Mouse (Mus musculus) midbrain, postnatal 0 days (tissue): ENCODE results near the gene Arel1. TPM values are rescaled to one million over a fixed set of nuclear protein-coding genes. Genes with fewer than 3 reads are reported as not detected.

ENCODE experiments used
- ATAC-seq: fragments of 200-750 bp; cut with Nextera tagmentation; 2 replicates; pipeline ENCODE4 v1.8.0; 2017; ENCODE audit warnings: moderate number of reproducible peaks, mild to moderate bottlenecking, moderate TSS enrichment, moderate library complexity; ENCODE audit not compliant: low FRiP score
- DNase-seq: peaks from one replicate; pipeline ENCODE4 v3.0.0-alpha.2; 2015; ENCODE audit warnings: low spot score
- H3K27ac ChIP-seq: fragments of 300-500 bp; sonication (generic); 2 replicates; pipeline ENCODE4 v1.5.1; 2014; ENCODE audit warnings: low read depth, mild to moderate bottlenecking, low read length, mixed read lengths
- H3K27me3 ChIP-seq: fragments of 300-500 bp; sonication (generic); 2 replicates; pipeline ENCODE4 v1.6.1; 2014; ENCODE audit warnings: low read length, control low read depth, mixed read lengths; ENCODE audit not compliant: insufficient read depth
- H3K36me3 ChIP-seq: fragments of 300-500 bp; sonication (generic); 2 replicates; pipeline ENCODE4 v1.6.1; 2014; ENCODE audit warnings: low read length, control low read depth, mixed read lengths; ENCODE audit not compliant: insufficient read depth
- H3K4me1 ChIP-seq: fragments of 300-500 bp; sonication (generic); 2 replicates; pipeline ENCODE4 v1.6.1; 2014; ENCODE audit warnings: mild to moderate bottlenecking, control low read depth, antibody characterized with exemption, low read length, mixed read lengths; ENCODE audit not compliant: insufficient read depth
- H3K4me2 ChIP-seq: fragments of 300-500 bp; sonication (generic); 2 replicates; pipeline ENCODE4 v1.6.1; 2014; ENCODE audit warnings: low read depth, mild to moderate bottlenecking, low read length, mixed read lengths; ENCODE audit not compliant: poor library complexity, severe bottlenecking
- H3K4me3 ChIP-seq: fragments of 300-500 bp; sonication (generic); 2 replicates; pipeline ENCODE4 v1.5.1; 2014; ENCODE audit warnings: low read depth, mild to moderate bottlenecking, low read length, moderate library complexity
- H3K9ac ChIP-seq: fragments of 300-500 bp; sonication (generic); replicated peaks from 2 replicates; pipeline ENCODE4 v1.6.1; 2014; ENCODE audit warnings: mild to moderate bottlenecking, low read length, moderate library complexity, mixed read lengths; ENCODE audit not compliant: poor library complexity, severe bottlenecking
- H3K9me3 ChIP-seq: fragments of 300-500 bp; sonication (generic); 2 replicates; pipeline ENCODE4 v1.6.1; 2016; ENCODE audit warnings: low read length, control low read depth
- CTCF ChIP-seq: IDR thresholded peaks from 2 replicates; pipeline ENCODE4 v1.5.1; 2016; ENCODE audit warnings: antibody characterized with exemption, mild to moderate bottlenecking
- WGBS: fragments of 180-500 bp; shearing (Covaris S2); extraction: QIAGEN DNeasy Blood & Tissue Kit; methylation state at CpG from one replicate; pipeline ENCODE4 v1.1.7; 2014; 5-methylcytosine and 5-hydroxymethylcytosine counted together
- polyA plus RNA-seq: library from polyadenylated mRNA; unstranded; fragments of >200 nt; fragmentation: Nextera tagmentation; extraction: Ambion mirVana; gene quantifications from 2 replicates; pipeline ENCODE4 v1.2.1, GENCODE M21; 2015
- total RNA-seq: library from RNA; depleted of rRNA; stranded (reverse); fragments of >200 nt; gene quantifications from 2 replicates; pipeline ENCODE4 v1.2.3, GENCODE M21; 2014

The Arel1 gene
- total and polyA plus RNA-seq, 2 experiments from 2014 or later, result 31.7 to 104 TPM

DNA sequence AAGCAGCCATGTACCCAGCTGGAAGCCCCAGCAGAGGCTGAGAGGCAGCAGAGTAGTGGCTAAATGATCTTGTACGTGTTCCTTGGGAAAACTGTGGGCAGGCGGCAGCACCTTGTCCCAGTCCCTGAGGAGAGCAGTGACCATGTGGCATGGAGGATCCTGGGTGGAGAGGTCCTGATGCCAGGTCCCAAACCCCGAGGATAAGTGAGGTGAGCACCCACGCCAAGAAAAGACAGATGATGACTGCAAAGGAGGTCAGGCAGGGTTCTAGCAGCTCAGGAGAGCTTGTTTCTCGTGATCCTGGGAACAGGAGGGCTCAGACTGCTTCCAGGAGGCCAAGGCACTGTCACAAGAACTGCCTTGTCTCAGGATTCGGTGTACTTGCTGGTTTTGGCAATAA, 51.9 kb downstream of the Arel1 start:
- no peak for DNase-seq
- Histone ChIP-seq H3K27me3 (no peaks in the 10 kb centered on the region), H3K4me3 (no peak overlapping the region), H3K9me3 (no peaks in the 10 kb centered on the region), H3K36me3 (peaks cover 44% of the 10 kb centered on the region), H3K27ac (no peak overlapping the region), H3K4me2 (no peak overlapping the region), H3K4me1 (no peaks in the 10 kb centered on the region), H3K9ac (no peak overlapping the region)
- 86% methylated on average over 6 of the region's 6 CpGs for WGBS
- no peak for ATAC-seq
- TF ChIP-seq CTCF, result no peak

DNA sequence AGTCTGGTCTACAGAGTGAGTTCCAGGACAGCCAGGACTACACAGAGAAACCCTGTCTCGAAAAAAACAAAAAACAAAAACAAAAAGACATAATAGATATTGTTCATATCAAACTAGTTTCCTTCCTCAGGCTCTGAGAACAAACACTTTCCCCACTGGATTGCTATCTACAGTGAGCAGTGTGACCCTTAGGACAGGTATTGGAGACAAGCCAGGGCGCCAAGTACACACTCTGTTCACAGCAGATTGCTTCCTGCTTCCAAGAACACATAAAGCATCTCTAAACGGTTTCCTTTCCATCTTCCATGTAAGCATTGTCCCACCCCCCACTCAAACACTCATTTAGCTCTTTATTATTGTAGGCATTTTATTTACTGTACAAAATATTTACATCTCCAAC, 52.9 kb downstream of the Arel1 start:
- Histone ChIP-seq H3K4me1 (no peaks in the 10 kb centered on the region), H3K9ac (no peak overlapping the region), H3K4me3 (no peak overlapping the region), H3K36me3 (peaks cover 38% of the 10 kb centered on the region), H3K9me3 (no peaks in the 10 kb centered on the region), H3K4me2 (no peak overlapping the region), H3K27ac (no peak overlapping the region), H3K27me3 (no peaks in the 10 kb centered on the region)
- ATAC-seq, result no peak
- no peak for DNase-seq
- no peak for TF ChIP-seq CTCF
- WGBS, result 81% methylated on average over 3 of the region's 3 CpGs

DNA sequence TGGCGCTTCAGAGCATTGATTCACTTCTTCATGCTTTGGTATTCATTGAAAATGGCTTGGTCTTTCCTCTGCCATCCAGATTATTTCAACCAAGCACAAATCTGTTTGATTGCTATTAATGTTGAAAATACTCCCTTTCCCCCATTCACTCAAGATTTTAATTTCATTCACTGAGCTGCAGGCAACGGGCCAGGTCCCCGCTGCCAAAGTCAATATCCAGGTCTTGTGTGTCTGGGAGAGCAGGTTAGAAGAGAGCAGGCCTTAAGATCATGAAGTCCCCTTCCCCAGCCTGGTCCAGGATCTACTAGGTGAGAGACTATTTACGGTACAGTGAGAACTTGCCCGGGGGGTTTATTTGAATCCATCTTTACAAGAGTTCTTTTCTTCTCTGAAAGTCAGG, 55.7 kb downstream of the Arel1 start:
- H3K36me3 ChIP-seq, result peaks cover 20% of the 10 kb centered on the region
- H3K4me2 ChIP-seq, result no peak overlapping the region
- DNase-seq (no peak), ATAC-seq (no peak)
- H3K27ac ChIP-seq, result no peak overlapping the region
- no peak for TF ChIP-seq CTCF
- H3K4me3 ChIP-seq, result no peak overlapping the region
- no peaks in the 10 kb centered on the region for H3K27me3 ChIP-seq
- no peak overlapping the region for H3K9ac ChIP-seq
- 91% methylated on average over 5 of the region's 5 CpGs for WGBS
- H3K4me1 ChIP-seq, result no peaks in the 10 kb centered on the region
- H3K9me3 ChIP-seq, result no peaks in the 10 kb centered on the region

DNA sequence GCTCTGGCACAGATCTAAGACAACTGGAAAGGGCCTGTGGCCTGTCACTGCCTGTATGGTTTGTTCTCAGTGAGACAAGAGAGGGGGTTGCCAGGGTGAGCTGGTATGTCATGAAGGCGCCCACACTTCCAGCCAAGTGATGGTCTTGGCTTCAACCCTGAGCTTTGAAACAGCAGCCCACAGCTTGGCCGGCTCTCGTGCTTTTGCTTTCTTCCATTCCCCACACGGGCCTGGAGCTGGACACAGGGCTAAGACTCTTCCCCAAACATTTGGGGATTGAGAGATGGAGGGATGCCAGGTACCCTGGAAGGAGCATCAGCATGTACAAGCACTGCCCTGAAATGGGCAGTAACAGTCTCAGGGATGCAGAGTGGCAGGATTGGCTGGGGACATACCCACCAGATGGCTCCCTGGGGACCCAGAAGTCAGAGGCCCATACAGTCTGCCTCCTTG, 58.0 kb downstream of the Arel1 start:
- no peak overlapping the region for H3K4me2 ChIP-seq
- ATAC-seq, result peak; percentile 68
- H3K4me3 ChIP-seq, result no peak overlapping the region
- peak; percentile 83 for DNase-seq
- H3K27ac ChIP-seq, result no peak overlapping the region
- no peak overlapping the region for H3K9ac ChIP-seq
- peaks cover 5% of the 10 kb centered on the region; the same call in 1 of the 2 replicates for H3K36me3 ChIP-seq
- WGBS, result 80% methylated on average over 4 of the region's 4 CpGs
- H3K9me3 ChIP-seq, result no peaks in the 10 kb centered on the region
- no peaks in the 10 kb centered on the region for H3K27me3 ChIP-seq
- no peak for TF ChIP-seq CTCF
- no peaks in the 10 kb centered on the region for H3K4me1 ChIP-seq

DNA sequence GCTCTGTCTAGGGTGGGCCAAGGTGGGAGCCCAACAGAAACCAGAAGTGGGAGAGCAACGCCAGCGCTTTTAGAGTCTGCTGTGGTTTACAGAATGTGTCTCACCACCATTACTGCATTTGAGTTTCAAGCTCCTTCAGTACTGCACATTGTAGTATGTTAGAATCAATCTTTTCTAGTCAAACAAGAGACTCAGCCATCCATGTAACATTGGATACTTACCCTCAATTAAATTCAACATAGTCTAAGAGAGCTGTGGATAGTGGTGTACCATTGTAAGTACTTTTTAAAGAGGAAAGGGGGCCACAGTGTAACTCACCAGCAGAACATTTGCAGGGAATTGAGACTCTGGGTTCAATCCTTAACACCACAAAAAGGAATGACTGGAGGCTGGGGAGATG, 59.1 kb downstream of the Arel1 start:
- WGBS, result 76% methylated on average over 2 of the region's 2 CpGs
- Histone ChIP-seq H3K9ac (no peak overlapping the region), H3K9me3 (no peaks in the 10 kb centered on the region), H3K4me1 (no peaks in the 10 kb centered on the region), H3K36me3 (no peaks in the 10 kb centered on the region; the same call in 1 of the 2 replicates), H3K4me3 (no peak overlapping the region), H3K4me2 (no peak overlapping the region), H3K27ac (no peak overlapping the region), H3K27me3 (no peaks in the 10 kb centered on the region)
- TF ChIP-seq CTCF, result no peak
- DNase-seq, result no peak
- ATAC-seq, result no peak

DNA sequence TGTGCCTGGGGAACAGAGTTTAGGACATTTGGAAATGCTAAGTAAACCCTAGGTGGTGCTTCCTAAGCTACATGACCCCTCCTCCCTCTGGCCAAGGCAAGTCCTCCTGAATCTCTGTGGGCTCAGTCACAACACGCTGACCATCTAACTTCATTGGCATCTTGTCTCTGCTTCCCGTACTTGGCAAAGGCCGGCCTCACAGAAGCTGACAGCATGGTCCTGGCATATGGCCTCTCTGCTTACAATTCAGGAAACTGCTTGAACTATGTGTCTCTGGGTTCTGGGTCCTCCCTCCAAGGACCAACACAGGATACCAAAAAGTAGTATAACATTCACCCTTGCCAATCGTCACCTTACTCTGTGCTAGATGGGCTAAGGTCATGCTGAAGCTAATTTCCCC, 60.6 kb downstream of the Arel1 start:
- no peak overlapping the region for H3K9ac ChIP-seq
- DNase-seq (no peak), ATAC-seq (no peak)
- H3K36me3 ChIP-seq, result no peaks in the 10 kb centered on the region; the same call in 1 of the 2 replicates
- 97% methylated on average over 4 of the region's 4 CpGs for WGBS
- TF ChIP-seq CTCF, result no peak
- no peak overlapping the region for H3K27ac ChIP-seq
- H3K4me2 ChIP-seq, result no peak overlapping the region
- no peak overlapping the region for H3K4me3 ChIP-seq
- H3K27me3 ChIP-seq, result no peaks in the 10 kb centered on the region
- no peaks in the 10 kb centered on the region for H3K9me3 ChIP-seq
- no peaks in the 10 kb centered on the region for H3K4me1 ChIP-seq
